Mouse (Mus musculus): Measurements from ENCODE around the gene Gm49383. TPM values are rescaled to one million over a fixed set of nuclear protein-coding genes. Genes with fewer than 3 reads are reported as not detected.

Gene Gm49383
- polyA plus RNA-seq, 1 experiment from 2014 or later, result 10.2 TPM

- ATAC-seq, result no peak
- no peak overlapping the region for H3K27ac ChIP-seq (ENCODE audit: low read depth, low read length)
- 64% methylated on average over 2 of the region's 2 CpGs for WGBS
- H3K4me3 ChIP-seq (ENCODE audit: low read depth, low read length), result no peak overlapping the region
- H3K36me3 ChIP-seq (ENCODE audit: control insufficient read depth, insufficient read depth), result no peaks in the 10 kb centered on the region; the same call in 1 of the 2 replicates
- H3K4me2 ChIP-seq (replicated peaks; ENCODE audit: low read depth), result no peak overlapping the region
- peak; percentile 52 for TF ChIP-seq CTCF (IDR thresholded peaks at IDR 0.05; ENCODE audit: low read depth)
- H3K9me3 ChIP-seq (ENCODE audit: control insufficient read depth), result no peaks in the 10 kb centered on the region
- no peaks in the 10 kb centered on the region for H3K4me1 ChIP-seq (replicated peaks; ENCODE audit: control insufficient read depth, insufficient read depth, low read length)
- H3K27me3 ChIP-seq (replicated peaks; ENCODE audit: control insufficient read depth, insufficient read depth, low read length), result no peaks in the 10 kb centered on the region
- H3K9ac ChIP-seq (ENCODE audit: low read depth, low read length), result no peak overlapping the region
Observed at GRCm38 (mm10) chr12:69229251-69229650, 32.3 kb upstream of the Gm49383 start.

GRCm38 (mm10) chr12:69227776-69228466 lies 31.0 kb upstream of the Gm49383 start, which contains the start of gene Pole2:
Gene Pole2 (minus strand): TSS chr12:69228195.
- peak within 1 kb of the TSS; percentile 71 for H3K4me2 ChIP-seq (replicated peaks; ENCODE audit: low read depth)
- ATAC-seq, result peak; percentile 92
- H3K4me3 ChIP-seq (ENCODE audit: low read depth, low read length), result peak within 1 kb of the TSS; percentile 86
- no peaks in the 10 kb centered on the region for H3K9me3 ChIP-seq (ENCODE audit: control insufficient read depth)
- no peaks in the 10 kb centered on the region for H3K4me1 ChIP-seq (replicated peaks; ENCODE audit: control insufficient read depth, insufficient read depth, low read length)
- TF ChIP-seq CTCF (IDR thresholded peaks at IDR 0.05; ENCODE audit: low read depth), result no peak
- peak within 1 kb of the TSS; percentile 77; the same call in 1 of the 2 replicates for H3K27ac ChIP-seq (ENCODE audit: low read depth, low read length)
- whole genome bisulfite sequencing, result under 1% methylated on average over 37 of the region's 37 CpGs
- H3K9ac ChIP-seq (ENCODE audit: low read depth, low read length), result peak within 1 kb of the TSS; percentile 58
- H3K27me3 ChIP-seq (replicated peaks; ENCODE audit: control insufficient read depth, insufficient read depth, low read length), result no peaks in the 10 kb centered on the region
- H3K36me3 ChIP-seq (ENCODE audit: control insufficient read depth, insufficient read depth), result no peaks in the 10 kb centered on the region; the same call in 1 of the 2 replicates

- H3K4me1 ChIP-seq (replicated peaks; ENCODE audit: control insufficient read depth, insufficient read depth, low read length), result no peaks in the 10 kb centered on the region
- ATAC-seq, result peak; percentile 45; the same call in 1 of the 2 replicates
- no peaks in the 10 kb centered on the region for H3K27me3 ChIP-seq (replicated peaks; ENCODE audit: control insufficient read depth, insufficient read depth, low read length)
- H3K4me2 ChIP-seq (replicated peaks; ENCODE audit: low read depth), result no peak overlapping the region
- TF ChIP-seq CTCF (IDR thresholded peaks at IDR 0.05; ENCODE audit: low read depth), result no peak
- peaks cover 30% of the 10 kb centered on the region; the same call in 1 of the 2 replicates for H3K36me3 ChIP-seq (ENCODE audit: control insufficient read depth, insufficient read depth)
- no peak overlapping the region for H3K9ac ChIP-seq (ENCODE audit: low read depth, low read length)
- H3K27ac ChIP-seq (ENCODE audit: low read depth, low read length), result no peak overlapping the region
- 85% methylated on average over 19 of the region's 19 CpGs for WGBS
- no peak overlapping the region for H3K4me3 ChIP-seq (ENCODE audit: low read depth, low read length)
- no peaks in the 10 kb centered on the region for H3K9me3 ChIP-seq (ENCODE audit: control insufficient read depth)
Observed at GRCm38 (mm10) chr12:69220613-69221277, 23.8 kb upstream of the Gm49383 start.

- TF ChIP-seq CTCF (IDR thresholded peaks at IDR 0.05; ENCODE audit: low read depth), result no peak
- 92% methylated on average over 7 of the region's 7 CpGs for WGBS
- Histone ChIP-seq H3K9me3 (ENCODE audit: control insufficient read depth) (no peaks in the 10 kb centered on the region), H3K4me1 (replicated peaks; ENCODE audit: control insufficient read depth, insufficient read depth, low read length) (no peaks in the 10 kb centered on the region), H3K27ac (ENCODE audit: low read depth, low read length) (no peak overlapping the region), H3K36me3 (ENCODE audit: control insufficient read depth, insufficient read depth) (peaks cover 37% of the 10 kb centered on the region), H3K9ac (ENCODE audit: low read depth, low read length) (no peak overlapping the region), H3K27me3 (replicated peaks; ENCODE audit: control insufficient read depth, insufficient read depth, low read length) (no peaks in the 10 kb centered on the region), H3K4me2 (replicated peaks; ENCODE audit: low read depth) (no peak overlapping the region), H3K4me3 (ENCODE audit: low read depth, low read length) (no peak overlapping the region)
- no peak for ATAC-seq
Observed at GRCm38 (mm10) chr12:69216587-69216986, 19.7 kb upstream of the Gm49383 start.

- no peak overlapping the region for H3K4me2 ChIP-seq (replicated peaks; ENCODE audit: low read depth)
- H3K27ac ChIP-seq (ENCODE audit: low read depth, low read length), result no peak overlapping the region
- H3K4me1 ChIP-seq (replicated peaks; ENCODE audit: control insufficient read depth, insufficient read depth, low read length), result no peaks in the 10 kb centered on the region
- no peak overlapping the region for H3K9ac ChIP-seq (ENCODE audit: low read depth, low read length)
- no peaks in the 10 kb centered on the region for H3K27me3 ChIP-seq (replicated peaks; ENCODE audit: control insufficient read depth, insufficient read depth, low read length)
- H3K4me3 ChIP-seq (ENCODE audit: low read depth, low read length), result no peak overlapping the region
- H3K9me3 ChIP-seq (ENCODE audit: control insufficient read depth), result no peaks in the 10 kb centered on the region
- 88% methylated on average over 3 of the region's 3 CpGs for WGBS
- peaks cover 25% of the 10 kb centered on the region for H3K36me3 ChIP-seq (ENCODE audit: control insufficient read depth, insufficient read depth)
- TF ChIP-seq CTCF (IDR thresholded peaks at IDR 0.05; ENCODE audit: low read depth), result no peak
- no peak for ATAC-seq
Observed at GRCm38 (mm10) chr12:69215000-69215785, 18.3 kb upstream of the Gm49383 start.

- Histone ChIP-seq H3K9ac (ENCODE audit: low read depth, low read length) (no peak overlapping the region), H3K4me3 (ENCODE audit: low read depth, low read length) (no peak overlapping the region), H3K9me3 (ENCODE audit: control insufficient read depth) (no peaks in the 10 kb centered on the region), H3K27me3 (replicated peaks; ENCODE audit: control insufficient read depth, insufficient read depth, low read length) (no peaks in the 10 kb centered on the region), H3K36me3 (ENCODE audit: control insufficient read depth, insufficient read depth) (peaks cover 19% of the 10 kb centered on the region), H3K27ac (ENCODE audit: low read depth, low read length) (no peak overlapping the region; the same call in 1 of the 2 replicates), H3K4me1 (replicated peaks; ENCODE audit: control insufficient read depth, insufficient read depth, low read length) (no peaks in the 10 kb centered on the region), H3K4me2 (replicated peaks; ENCODE audit: low read depth) (no peak overlapping the region)
- TF ChIP-seq CTCF (IDR thresholded peaks at IDR 0.05; ENCODE audit: low read depth), result no peak
- no peak for ATAC-seq
- WGBS, result 90% methylated on average over 7 of the region's 7 CpGs
Observed at GRCm38 (mm10) chr12:69214393-69214792, 17.5 kb upstream of the Gm49383 start.

Measured in intestine, postnatal 0 days (tissue).